Mouse (Mus musculus) T-helper 1 cell (primary cell): ENCODE results near the gene Ufm1.

Experiments
- in situ Hi-C: fragments of 300-600 bp; cut with MboI, MseI; formaldehyde crosslinking; loops from one replicate; pipeline ENCODE4 v1.15.1; 2025; ENCODE audit warnings: high pct_unique_total_duplicates

Ufm1 gene

DNA sequence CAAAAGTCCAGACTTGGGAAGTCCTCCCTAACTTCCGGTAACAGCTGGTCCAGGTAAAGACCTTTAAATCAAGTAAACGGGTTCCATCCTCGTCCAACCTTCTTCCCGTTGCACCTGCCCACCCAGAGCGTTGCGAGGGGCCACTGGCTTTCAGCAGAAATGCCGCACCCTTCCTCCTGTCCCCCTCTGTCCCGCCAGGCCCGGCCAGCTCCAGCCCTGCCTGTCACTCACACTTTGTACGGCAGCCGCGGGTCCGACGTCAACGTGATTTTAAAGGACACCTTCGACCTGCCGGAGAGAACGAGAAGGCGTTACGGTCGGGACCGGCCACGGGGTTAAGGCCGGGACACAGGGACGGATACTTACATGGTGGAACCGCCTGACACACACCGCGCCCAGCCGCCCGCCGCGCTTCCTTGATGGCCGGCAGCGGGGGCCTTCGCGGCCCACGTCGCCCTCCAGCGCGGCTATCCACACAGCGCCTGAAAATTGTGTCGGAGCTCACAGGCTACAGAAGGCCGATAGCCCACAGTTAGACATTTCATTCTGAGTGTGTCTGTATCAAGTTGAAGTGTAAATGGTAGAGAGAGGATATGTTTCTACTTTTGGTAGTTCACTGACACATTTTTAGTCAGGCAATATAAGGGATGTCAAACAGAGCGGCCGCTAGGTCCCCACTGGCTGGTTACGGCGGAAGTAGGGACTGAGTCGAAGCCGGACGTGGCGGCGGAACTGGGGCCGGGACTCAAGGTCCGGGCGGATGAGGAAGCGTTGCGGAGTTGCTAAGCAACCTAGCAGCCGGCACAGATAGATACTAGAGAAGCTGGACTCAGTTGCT, at the start of gene Ufm1:
Gene Ufm1, minus strand, starts transcription at position 448 of the 838 bp plus-strand sequence.
- in situ Hi-C loops: loop anchor here (10.0 to 25.0 kb wide), 2 partner anchors 399 to 874 kb away; partner anchors contain the start of genes Alg5, Exosc8, Nhlrc3 and Proser1

DNA sequence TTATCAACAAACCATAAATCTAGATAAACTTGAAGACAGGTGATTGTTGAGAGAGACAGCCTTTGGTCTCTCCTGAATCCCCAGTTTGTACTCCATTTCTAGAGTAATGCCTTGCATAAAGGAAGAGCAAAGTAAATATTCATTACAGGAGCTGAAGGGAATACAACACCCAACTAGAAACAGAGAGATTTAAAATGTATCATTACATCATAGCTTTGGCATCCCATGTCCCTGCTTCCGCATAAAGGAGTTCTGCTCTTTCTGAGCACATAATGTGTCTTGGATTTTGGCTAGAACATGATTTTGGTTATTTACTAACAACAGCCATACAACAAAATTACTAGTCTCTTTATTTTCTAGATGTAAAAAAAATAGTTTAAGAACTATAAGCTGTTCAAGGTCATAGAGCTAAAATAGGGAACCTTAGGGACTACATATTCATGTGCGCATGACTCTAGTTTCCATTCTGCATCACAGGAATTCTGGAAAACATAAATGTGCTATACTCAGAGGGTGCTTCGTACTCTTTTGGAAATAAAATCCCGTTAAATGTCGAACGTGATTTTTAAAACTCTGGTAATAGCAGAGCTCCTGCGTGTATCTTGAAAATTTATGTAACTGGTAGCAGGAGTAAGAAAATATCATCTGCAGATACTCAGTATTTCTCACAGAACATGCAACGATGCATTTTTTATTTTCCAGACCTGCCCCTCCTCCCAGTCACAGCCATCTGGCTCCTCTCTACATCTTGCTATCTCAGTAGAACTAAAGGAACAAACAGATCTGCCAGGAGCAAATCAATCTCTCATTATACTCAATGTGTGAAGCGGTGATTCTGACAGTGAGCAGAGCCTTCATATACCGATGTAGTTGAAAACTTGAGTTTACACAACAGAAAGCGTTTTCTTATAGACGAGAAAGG, 27.2 kb upstream of the Ufm1 start:
- in situ Hi-C loops: no loop called here

DNA sequence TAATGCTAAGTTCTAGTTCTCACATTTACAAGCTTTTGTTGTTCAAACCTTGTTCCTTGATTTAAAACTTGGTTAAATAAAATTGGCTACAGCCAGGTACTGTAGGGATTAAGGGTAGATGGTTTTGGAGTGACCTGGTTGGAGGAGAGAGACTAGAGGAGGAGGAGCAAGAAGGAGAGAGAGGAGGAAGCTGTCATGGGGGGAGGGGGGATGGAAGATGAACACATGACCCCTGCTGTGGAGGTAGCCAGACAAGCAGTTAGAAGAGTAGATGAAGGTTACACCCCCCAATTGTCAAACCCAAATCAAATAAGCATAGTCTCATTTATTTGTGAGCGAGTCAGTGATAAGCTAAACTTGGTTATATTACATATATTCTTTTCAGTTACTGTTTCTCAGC, 8.0 kb upstream of the Ufm1 start:
- in situ Hi-C loops: loop anchor here (25.0 kb wide), 1 partner anchor 866 kb away; the partner anchor contains the start of genes Alg5 and Exosc8

DNA sequence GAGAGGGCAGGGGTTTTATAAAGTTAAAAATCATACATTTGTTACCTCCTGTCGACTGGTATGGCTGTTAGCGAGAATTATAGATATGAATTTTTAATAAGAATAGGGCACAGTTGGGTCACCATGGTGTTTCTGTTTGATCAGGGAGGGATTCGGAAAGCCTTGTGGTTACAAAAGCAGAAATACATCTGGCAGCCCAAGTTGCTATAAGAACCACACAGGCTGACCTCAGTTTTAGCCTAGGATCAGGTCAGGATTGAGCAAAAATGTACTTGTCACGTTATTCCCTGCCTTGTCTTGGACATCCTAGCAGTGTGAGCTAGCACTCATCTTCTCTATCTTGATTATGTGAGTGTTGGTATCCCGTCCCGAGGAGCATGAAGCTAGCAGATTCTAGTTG, 6.9 kb upstream of the Ufm1 start:
- in situ Hi-C loops: loop anchor here (25.0 kb wide), 1 partner anchor 867 kb away; the partner anchor contains the start of genes Alg5 and Exosc8

DNA sequence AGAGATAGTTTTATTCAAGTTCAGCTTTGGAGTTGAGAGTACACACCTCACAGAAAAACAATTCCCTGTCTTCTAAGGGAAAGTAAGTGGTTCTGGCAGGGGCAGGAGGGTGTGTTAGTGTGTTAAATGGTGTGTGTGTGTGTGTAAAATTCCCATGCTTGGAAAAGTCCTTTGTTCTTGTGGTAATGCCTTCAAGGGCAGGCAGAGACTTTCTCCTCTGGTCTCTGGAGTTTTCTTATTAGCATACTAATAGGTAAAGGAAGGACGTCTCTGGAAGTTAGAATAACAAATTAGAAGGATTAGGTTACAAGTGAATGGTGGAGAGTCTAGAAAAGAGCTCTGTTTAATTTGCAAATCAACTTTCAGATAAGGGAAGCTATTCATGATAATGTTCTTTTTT, 5.6 kb upstream of the Ufm1 start:
- in situ Hi-C loops: loop anchor here (10.0 to 25.0 kb wide), 2 partner anchors 404 to 868 kb away; partner anchors contain the start of genes Alg5, Exosc8, Nhlrc3 and Proser1

DNA sequence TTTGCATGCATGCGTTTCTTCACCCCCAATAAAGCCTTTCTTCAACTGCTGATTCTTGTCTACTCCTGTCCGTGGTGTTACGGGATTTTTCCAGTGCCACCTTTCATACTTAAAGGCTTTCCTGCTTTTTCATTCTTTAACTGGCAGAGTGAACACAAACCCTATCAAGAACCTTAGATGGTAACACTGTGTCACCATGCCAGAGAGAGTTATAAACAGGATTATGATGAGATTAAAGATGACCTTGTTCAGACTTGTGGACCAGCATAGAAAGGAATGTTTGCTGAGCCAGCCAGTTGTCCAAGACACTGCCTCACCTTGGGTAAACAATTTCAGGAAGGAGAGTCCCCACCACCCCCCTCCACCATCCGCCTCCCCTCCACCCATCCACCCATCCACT, 4.6 kb upstream of the Ufm1 start:
- in situ Hi-C loops: loop anchor here (10.0 to 25.0 kb wide), 2 partner anchors 403 to 869 kb away; partner anchors contain the start of genes Alg5, Exosc8, Nhlrc3 and Proser1

DNA sequence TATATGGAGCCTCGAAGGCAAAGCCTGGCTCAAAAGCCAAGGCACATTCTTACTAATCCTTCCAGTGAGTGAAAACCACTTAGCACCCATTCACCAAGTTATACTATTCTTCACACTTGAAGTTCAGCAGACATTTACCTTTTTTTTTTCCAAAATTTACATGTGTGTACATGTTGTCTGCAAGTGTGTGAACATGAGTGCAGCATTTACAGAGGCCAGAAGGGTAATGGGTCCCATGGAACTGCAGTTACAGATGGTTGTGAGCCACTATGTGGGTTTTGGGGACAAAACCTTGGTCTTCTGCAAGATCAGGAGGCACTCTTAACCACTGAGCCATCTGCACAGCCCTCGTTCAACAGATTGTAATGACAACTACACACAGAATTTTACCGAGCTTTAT, 8.8 kb downstream of the Ufm1 start:
- in situ Hi-C loops: loop anchor here (25.0 kb wide), 1 partner anchor 882 kb away; the partner anchor contains the start of genes Alg5 and Exosc8

DNA sequence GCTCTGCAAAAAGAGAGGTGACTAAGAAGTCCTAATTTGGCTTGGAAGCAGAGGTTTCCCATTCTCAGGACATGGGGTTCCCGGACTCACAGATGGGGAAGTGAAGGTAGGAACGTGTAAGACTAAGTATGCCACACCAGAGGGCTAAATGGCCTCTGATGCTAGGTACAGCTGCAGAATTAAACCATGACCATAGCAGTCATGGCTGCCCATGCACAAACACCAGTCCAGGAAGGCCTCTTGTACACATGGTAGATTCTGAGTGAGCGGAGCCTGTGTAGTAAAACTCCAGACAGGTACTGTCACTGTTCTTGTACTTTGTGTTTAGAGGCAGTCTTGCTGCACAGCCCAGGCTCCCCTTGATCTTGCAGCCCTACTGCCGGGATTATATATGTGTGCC, 9.4 kb downstream of the Ufm1 start:
- in situ Hi-C loops: loop anchor here (25.0 kb wide), 1 partner anchor 883 kb away; the partner anchor contains the start of genes Alg5 and Exosc8

DNA sequence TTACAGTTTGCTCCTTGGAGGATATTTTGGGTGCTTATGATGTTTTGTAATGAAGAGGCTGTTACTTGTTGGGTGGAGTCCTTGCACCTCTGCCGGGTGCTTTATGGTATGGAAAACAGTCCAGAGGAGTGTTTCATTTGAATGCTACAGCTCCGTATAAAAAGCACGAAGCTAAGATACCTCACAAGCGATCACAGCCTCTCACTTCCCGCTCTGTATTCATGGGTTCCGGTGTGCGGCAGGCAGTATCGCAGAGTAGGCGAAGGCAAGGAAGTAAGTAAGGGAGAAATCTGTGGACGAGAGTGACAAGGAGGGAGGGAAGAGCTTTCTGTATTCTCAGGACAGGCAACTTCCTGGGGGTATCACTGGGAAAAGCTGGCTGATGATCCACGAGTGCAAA, 15.4 kb downstream of the Ufm1 start:
- in situ Hi-C loops: no loop called here

DNA sequence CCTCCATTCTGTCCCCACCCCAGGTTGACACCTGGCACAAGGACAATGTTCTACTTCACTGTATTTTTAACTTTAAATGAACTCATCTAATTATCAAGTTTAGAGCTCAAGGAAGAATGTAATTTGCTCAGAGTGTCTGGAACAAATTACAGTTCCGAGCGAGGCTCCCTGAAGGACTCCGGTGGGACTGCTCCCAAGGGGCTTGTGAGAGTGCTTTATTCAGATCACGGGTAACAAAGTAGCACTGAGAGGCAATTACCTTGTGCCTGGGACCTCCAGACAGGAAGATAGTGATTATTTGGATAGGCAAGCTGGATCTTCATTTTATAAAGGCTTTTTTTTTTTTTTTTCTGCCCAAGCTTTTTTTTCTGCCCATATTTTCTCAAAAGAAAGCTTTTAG, 15.9 kb downstream of the Ufm1 start:
- in situ Hi-C loops: no loop called here

DNA sequence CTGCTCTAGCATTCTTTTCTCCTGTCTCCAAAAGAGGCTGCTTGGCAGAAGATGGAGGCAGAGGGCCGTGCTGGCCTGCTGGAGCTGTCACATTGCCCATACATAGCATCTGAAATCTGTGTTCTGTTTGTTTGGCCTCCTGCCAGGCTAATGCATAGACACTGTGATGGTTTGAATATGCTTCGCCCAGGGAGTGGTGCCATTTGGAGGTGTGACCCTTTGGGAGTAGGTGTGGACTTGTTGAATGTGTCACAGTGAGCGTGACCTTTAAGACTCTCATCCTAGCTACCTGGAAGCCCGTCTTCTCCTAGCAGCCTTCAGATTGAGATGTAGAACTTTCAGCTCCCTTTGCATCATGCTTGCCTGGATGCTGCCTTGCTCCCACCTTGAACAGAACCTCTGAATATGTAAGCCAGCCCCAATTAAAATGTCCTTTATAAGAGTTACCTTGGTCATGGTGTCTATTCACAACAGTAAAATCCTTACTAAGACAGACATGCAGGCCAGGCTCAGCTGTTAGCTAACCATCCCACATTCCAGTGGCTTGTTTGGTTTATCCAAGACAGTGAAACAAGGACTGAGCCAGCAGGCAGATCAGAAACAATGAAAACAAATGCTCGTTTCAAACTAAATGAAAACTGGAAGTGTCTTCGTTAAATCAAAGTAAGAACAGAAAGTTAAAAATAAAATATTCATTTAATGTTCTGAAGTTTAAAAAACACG, 17.3 kb downstream of the Ufm1 start:
- in situ Hi-C loops: no loop called here

DNA sequence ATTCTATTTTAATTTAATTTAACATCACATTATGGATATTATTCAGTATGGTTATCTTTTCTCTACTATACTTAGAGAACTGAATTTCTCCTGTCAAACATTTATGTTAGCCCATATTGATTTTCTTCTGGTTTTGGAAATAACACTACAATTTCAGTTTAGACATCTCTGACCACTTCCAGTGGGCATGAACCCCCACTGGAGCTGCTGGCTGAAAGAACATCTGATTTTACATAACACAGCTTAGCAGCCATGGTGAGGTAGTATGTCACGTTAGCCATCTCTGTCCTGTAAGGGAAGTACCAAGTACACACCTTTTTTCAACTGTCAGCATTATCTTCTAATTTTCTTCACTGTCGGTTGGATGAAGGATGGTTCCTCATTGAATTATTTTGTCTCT, 18.8 kb downstream of the Ufm1 start, which contains the start of gene Gm10985:
Gene Gm10985, plus strand, starts transcription at position 301 of the 400 bp plus-strand sequence.
- in situ Hi-C loops: no loop called here

DNA sequence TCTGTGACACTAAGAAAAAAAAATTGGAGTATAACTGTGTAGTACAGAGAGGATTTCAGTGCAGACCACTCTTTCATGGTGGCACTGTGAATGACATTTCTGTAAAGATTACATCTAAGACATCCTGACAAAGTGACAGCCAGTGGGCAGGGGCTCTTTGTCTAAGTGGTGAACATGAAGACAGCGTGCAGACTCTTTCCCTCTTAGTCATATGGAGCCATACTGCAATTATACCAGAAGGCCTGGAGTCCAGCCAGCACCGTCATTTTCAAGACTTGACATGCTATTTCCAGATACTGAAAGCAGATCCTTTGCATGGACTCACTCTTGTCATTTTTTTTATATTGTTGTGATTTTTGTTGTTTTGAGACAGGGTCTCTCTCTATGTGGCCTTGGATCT, 29.4 kb downstream of the Ufm1 start:
- in situ Hi-C loops: no loop called here

DNA sequence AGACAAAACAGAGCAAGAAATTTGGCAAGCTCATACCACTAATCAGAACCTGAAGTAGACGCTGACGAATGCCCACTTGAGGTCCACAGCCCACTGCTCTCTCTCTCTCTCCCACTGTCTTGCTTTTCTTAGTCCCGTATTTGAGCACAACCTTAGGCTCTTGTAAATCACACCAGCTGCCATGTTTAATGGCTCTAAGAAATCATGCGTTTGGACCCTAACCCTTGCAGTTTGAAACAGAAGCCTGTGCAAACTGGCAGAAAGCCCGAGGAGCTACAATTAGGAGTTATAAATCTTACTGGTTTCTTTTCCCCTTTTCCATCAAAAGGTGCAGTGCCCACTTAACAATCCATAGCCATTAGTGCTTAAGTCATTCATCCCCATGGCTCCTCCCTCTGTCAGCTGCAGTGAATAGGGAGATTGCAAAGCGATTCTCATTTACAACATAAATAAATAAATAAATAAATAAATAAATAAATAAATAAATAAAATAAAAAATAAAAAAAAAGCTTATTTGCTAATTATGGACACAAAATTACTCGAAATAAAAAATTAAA, 50.1 kb downstream of the Ufm1 start:
- in situ Hi-C loops: loop anchor here (5.0 kb wide), 1 partner anchor 101 kb away; no protein-coding TSS in a partner anchor
